Mouse (Mus musculus) midbrain, postnatal 0 days (tissue): ENCODE data around the gene Krtap19-5. TPM values are rescaled to one million over a fixed set of nuclear protein-coding genes. Genes with fewer than 3 reads are reported as not detected.
A peak's percentile ranks its signal among the peaks of the same experiment; 100 is the strongest.

Experiments
- ATAC-seq: fragments of 200-750 bp; cut with Nextera tagmentation; 2 replicates; pipeline ENCODE4 v1.8.0; 2017; ENCODE audit warnings: moderate number of reproducible peaks, mild to moderate bottlenecking, moderate TSS enrichment, moderate library complexity; ENCODE audit not compliant: low FRiP score
- DNase-seq: peaks from one replicate; pipeline ENCODE4 v3.0.0-alpha.2; 2015; ENCODE audit warnings: low spot score
- H3K27ac ChIP-seq: fragments of 300-500 bp; sonication (generic); 2 replicates; pipeline ENCODE4 v1.5.1; 2014; ENCODE audit warnings: low read depth, mild to moderate bottlenecking, low read length, mixed read lengths
- H3K27me3 ChIP-seq: fragments of 300-500 bp; sonication (generic); 2 replicates; pipeline ENCODE4 v1.6.1; 2014; ENCODE audit warnings: low read length, control low read depth, mixed read lengths; ENCODE audit not compliant: insufficient read depth
- H3K36me3 ChIP-seq: fragments of 300-500 bp; sonication (generic); 2 replicates; pipeline ENCODE4 v1.6.1; 2014; ENCODE audit warnings: low read length, control low read depth, mixed read lengths; ENCODE audit not compliant: insufficient read depth
- H3K4me1 ChIP-seq: fragments of 300-500 bp; sonication (generic); 2 replicates; pipeline ENCODE4 v1.6.1; 2014; ENCODE audit warnings: mild to moderate bottlenecking, control low read depth, antibody characterized with exemption, low read length, mixed read lengths; ENCODE audit not compliant: insufficient read depth
- H3K4me2 ChIP-seq: fragments of 300-500 bp; sonication (generic); 2 replicates; pipeline ENCODE4 v1.6.1; 2014; ENCODE audit warnings: low read depth, mild to moderate bottlenecking, low read length, mixed read lengths; ENCODE audit not compliant: poor library complexity, severe bottlenecking
- H3K4me3 ChIP-seq: fragments of 300-500 bp; sonication (generic); 2 replicates; pipeline ENCODE4 v1.5.1; 2014; ENCODE audit warnings: low read depth, mild to moderate bottlenecking, low read length, moderate library complexity
- H3K9ac ChIP-seq: fragments of 300-500 bp; sonication (generic); replicated peaks from 2 replicates; pipeline ENCODE4 v1.6.1; 2014; ENCODE audit warnings: mild to moderate bottlenecking, low read length, moderate library complexity, mixed read lengths; ENCODE audit not compliant: poor library complexity, severe bottlenecking
- H3K9me3 ChIP-seq: fragments of 300-500 bp; sonication (generic); 2 replicates; pipeline ENCODE4 v1.6.1; 2016; ENCODE audit warnings: low read length, control low read depth
- CTCF ChIP-seq: IDR thresholded peaks from 2 replicates; pipeline ENCODE4 v1.5.1; 2016; ENCODE audit warnings: antibody characterized with exemption, mild to moderate bottlenecking
- WGBS: fragments of 180-500 bp; shearing (Covaris S2); extraction: QIAGEN DNeasy Blood & Tissue Kit; methylation state at CpG from one replicate; pipeline ENCODE4 v1.1.7; 2014; 5-methylcytosine and 5-hydroxymethylcytosine counted together
- polyA plus RNA-seq: library from polyadenylated mRNA; unstranded; fragments of >200 nt; fragmentation: Nextera tagmentation; extraction: Ambion mirVana; gene quantifications from 2 replicates; pipeline ENCODE4 v1.2.1, GENCODE M21; 2015
- total RNA-seq: library from RNA; depleted of rRNA; stranded (reverse); fragments of >200 nt; gene quantifications from 2 replicates; pipeline ENCODE4 v1.2.3, GENCODE M21; 2014

Krtap19-5 gene
- total and polyA plus RNA-seq, 2 experiments from 2014 or later = not detected

DNA sequence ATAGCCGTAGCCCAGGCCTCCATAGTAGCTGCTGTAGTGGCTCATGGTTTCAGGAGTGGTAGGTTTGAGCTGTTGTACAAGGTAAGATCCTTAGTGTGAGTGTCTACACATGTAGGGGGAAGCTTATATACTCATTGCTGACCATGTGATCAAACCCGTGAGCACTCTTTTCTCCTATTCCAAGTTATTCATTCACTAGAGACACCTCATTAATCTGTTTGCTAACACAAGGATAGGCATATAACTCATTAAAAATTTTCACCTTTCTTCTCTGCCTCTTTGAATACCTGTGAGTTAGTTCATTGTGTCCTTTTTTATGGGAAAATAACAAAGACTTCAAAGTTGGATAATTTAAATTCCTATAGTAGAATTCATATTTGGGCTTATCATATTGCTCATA, 18.3 kb downstream of the Krtap19-5 start, which contains the start of gene Krtap19-3:
TSS of gene Krtap19-3 (minus strand) at position 101 of the 400 bp plus-strand sequence.
- H3K27me3 ChIP-seq = no peaks in the 10 kb centered on the region
- ATAC-seq (no peak), DNase-seq (no peak)
- no peak within 1 kb of the TSS for H3K4me3 ChIP-seq
- H3K4me2 ChIP-seq = no peak within 1 kb of the TSS
- no peak for TF ChIP-seq CTCF
- H3K27ac ChIP-seq = no peak within 1 kb of the TSS
- H3K4me1 ChIP-seq = no peaks in the 10 kb centered on the region
- no peaks in the 10 kb centered on the region for H3K9me3 ChIP-seq
- no peaks in the 10 kb centered on the region for H3K36me3 ChIP-seq
- 95% methylated on average over 2 of the region's 2 CpGs for WGBS
- H3K9ac ChIP-seq = no peak within 1 kb of the TSS

DNA sequence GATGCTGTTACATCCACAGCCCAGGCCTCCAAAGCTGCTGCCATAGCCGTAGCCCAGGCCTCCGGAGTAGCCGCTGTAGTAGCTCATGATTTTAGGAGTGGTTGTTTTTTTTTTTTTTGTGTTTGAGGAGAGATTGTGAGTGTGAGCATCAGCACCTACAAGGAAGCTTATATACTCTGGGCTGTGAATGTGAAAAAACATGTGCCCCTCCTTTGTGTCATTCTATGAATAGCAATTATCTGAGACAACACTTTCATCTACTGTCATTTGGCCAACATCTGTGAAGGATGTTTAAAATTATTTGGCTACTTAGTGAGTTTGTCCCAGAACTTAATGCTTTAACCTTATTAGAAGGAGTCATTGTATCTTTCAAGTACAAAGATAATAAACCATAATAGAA, 22.1 kb downstream of the Krtap19-5 start, which contains the start of gene Krtap19-2:
TSS of gene Krtap19-2 (minus strand) at position 101 of the 400 bp plus-strand sequence.
- ATAC-seq (no peak), DNase-seq (no peak)
- Histone ChIP-seq H3K4me2 (no peak within 1 kb of the TSS), H3K4me1 (no peaks in the 10 kb centered on the region), H3K4me3 (no peak within 1 kb of the TSS), H3K27ac (no peak within 1 kb of the TSS), H3K9ac (no peak within 1 kb of the TSS), H3K27me3 (no peaks in the 10 kb centered on the region), H3K9me3 (no peaks in the 10 kb centered on the region), H3K36me3 (no peaks in the 10 kb centered on the region)
- WGBS = 96% methylated on average over 3 of the region's 3 CpGs
- TF ChIP-seq CTCF = no peak

DNA sequence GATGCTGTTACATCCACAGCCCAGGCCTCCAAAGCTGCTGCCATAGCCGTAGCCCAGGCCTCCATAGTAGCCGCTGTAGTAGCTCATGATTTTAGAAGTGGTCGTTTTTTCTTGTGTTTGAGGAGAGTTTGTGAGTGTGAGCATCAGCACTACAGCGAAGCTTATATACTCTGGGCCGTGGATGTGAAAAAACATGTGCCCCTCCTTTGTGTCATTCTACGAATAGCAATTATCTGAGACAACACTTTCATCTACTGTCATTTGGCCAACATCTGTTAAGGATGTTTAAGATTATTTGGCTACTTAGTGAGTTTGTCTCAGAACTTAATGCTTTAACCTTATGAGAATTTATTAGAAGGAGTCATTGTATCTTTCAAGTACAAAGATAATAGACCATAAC, 26.9 kb downstream of the Krtap19-5 start, which contains the start of gene Krtap19-1:
TSS of gene Krtap19-1 (minus strand) at position 101 of the 400 bp plus-strand sequence.
- ATAC-seq (no peak), DNase-seq (no peak)
- no peaks in the 10 kb centered on the region for H3K9me3 ChIP-seq
- TF ChIP-seq CTCF = no peak
- no peaks in the 10 kb centered on the region for H3K36me3 ChIP-seq
- H3K4me2 ChIP-seq = no peak within 1 kb of the TSS
- no peak within 1 kb of the TSS for H3K9ac ChIP-seq
- H3K27ac ChIP-seq = no peak within 1 kb of the TSS
- 88% methylated on average over 6 of the region's 6 CpGs for WGBS
- H3K27me3 ChIP-seq = no peaks in the 10 kb centered on the region
- no peak within 1 kb of the TSS for H3K4me3 ChIP-seq
- H3K4me1 ChIP-seq = no peaks in the 10 kb centered on the region

DNA sequence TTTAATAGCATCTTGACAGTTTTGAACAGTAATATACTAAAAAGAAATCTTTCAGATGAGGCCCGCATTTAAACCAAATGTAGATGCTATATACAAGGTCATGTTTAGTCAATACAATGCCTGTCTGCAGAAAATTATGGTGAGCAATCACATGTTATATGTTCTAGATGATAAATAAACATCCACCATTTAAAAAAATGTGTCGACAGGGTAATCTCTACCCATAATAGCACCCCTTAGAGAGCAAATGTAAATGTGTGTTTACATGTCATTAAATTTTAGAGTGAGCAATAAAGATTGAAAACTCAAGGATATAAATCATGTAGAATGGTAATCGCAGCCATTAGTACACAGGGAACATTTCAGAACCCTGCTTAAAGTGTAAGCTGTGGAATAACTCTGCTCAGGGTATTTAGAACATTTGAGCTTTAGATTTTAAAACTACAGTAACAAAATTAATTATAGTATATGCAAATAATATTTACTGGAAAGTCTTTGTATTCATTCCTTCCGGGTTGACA, 31.3 kb downstream of the Krtap19-5 start:
- no peak for DNase-seq
- WGBS = 92% methylated on average over 4 of the region's 4 CpGs
- Histone ChIP-seq H3K27ac (no peak overlapping the region), H3K4me3 (no peak overlapping the region), H3K36me3 (no peaks in the 10 kb centered on the region), H3K9ac (no peak overlapping the region), H3K4me2 (no peak overlapping the region), H3K9me3 (no peaks in the 10 kb centered on the region), H3K4me1 (no peaks in the 10 kb centered on the region), H3K27me3 (no peaks in the 10 kb centered on the region)
- no peak for ATAC-seq
- no peak for TF ChIP-seq CTCF

DNA sequence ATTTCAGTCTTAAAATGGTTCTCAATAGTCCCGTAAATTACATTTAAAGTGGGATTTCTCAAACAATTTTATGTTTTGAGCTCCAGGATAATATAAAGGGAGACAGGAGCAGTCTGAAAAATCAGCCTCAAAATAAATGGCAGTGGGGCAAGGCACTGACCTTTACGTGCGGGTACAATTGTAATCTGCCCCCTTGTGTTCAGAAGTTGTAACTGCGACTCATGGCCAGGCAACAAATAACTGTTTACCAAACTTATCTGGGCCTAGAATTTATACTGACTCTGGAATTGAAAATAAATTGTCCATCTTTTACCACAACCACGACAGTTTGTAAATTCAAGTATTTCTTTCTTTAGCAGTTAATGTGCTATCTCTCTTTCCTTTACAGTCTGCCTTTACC, 44.8 kb downstream of the Krtap19-5 start:
- H3K27me3 ChIP-seq = no peaks in the 10 kb centered on the region
- TF ChIP-seq CTCF = peak; percentile 68
- H3K27ac ChIP-seq = no peak overlapping the region
- no peaks in the 10 kb centered on the region for H3K36me3 ChIP-seq
- DNase-seq = peak; percentile 9
- H3K4me1 ChIP-seq = no peaks in the 10 kb centered on the region
- H3K4me3 ChIP-seq = no peak overlapping the region
- H3K9me3 ChIP-seq = no peaks in the 10 kb centered on the region
- H3K4me2 ChIP-seq = no peak overlapping the region
- WGBS = 14% methylated on average over 5 of the region's 5 CpGs
- no peak for ATAC-seq
- H3K9ac ChIP-seq = no peak overlapping the region

DNA sequence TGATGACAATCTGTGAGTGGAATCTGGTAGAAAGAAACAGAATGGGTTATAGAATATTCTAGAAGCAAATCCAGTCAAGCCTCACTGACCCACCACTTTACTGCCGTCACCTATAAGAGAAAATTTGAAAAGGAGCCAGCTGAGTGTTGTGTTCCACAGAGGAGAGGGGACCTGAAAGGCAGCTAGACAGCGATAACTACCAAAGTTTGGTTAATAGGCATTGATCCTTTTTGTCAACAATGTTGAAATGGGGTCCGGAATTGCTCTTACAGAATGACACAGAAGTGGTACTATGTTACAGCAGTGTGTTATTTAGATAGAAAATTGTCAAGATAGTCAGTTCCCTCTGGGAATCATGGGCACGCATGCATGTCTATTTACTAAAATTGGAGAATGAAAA, 47.7 kb downstream of the Krtap19-5 start:
- 84% methylated on average over 4 of the region's 4 CpGs for WGBS
- Histone ChIP-seq H3K4me1 (no peaks in the 10 kb centered on the region), H3K27ac (no peak overlapping the region), H3K9ac (no peak overlapping the region), H3K4me2 (no peak overlapping the region), H3K9me3 (no peaks in the 10 kb centered on the region), H3K36me3 (no peaks in the 10 kb centered on the region), H3K27me3 (no peaks in the 10 kb centered on the region), H3K4me3 (no peak overlapping the region)
- TF ChIP-seq CTCF = no peak
- ATAC-seq (no peak), DNase-seq (no peak)
